Mouse (Mus musculus): ENCODE results near the gene Fancg.
A peak's percentile ranks its signal among the peaks of the same experiment; 100 is the strongest.

The Fancg gene

DNA sequence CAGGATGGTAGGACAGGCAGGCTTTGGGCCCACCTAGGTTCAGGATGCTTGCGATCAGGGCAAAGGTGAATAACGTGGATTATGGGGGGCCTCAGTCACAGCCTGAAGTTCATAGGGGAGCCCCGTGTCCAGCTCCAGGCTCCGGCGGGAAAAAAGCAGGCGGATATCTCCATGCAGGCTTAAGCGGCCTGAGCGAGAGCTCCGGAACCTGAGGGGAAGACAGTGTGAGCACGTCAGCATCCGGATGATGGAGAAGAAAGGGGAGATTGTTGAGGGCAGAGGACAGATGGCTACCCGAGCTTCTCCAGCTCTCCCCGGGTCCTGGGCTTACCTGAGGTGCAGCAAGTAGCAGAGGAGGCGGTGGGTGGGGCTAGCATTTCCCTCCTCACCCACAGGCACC is 23.2 kb upstream of the Fancg start:
- no peak for DNase-seq (ENCODE audit: low spot score)

DNA sequence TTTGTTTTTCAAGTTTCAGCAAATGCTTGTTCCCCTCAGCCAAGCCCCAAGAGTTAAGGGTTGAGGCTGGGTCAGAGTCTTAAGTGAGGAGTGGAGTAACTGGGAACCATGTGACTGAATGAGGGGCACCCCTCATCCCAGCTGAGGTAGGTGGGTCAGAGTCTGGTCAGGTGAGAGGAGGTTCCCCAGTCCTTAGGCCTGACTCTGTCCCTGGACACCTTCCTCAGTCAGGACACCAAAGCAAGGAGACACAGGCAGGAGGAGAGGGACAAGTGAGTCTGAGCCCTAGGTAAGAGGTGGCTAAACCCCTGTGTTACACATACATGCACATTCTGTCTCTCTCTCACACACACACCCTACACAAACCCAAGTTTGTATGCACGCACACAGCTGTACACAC is 22.2 kb upstream of the Fancg start:
- DNase-seq (ENCODE audit: low spot score) = no peak

DNA sequence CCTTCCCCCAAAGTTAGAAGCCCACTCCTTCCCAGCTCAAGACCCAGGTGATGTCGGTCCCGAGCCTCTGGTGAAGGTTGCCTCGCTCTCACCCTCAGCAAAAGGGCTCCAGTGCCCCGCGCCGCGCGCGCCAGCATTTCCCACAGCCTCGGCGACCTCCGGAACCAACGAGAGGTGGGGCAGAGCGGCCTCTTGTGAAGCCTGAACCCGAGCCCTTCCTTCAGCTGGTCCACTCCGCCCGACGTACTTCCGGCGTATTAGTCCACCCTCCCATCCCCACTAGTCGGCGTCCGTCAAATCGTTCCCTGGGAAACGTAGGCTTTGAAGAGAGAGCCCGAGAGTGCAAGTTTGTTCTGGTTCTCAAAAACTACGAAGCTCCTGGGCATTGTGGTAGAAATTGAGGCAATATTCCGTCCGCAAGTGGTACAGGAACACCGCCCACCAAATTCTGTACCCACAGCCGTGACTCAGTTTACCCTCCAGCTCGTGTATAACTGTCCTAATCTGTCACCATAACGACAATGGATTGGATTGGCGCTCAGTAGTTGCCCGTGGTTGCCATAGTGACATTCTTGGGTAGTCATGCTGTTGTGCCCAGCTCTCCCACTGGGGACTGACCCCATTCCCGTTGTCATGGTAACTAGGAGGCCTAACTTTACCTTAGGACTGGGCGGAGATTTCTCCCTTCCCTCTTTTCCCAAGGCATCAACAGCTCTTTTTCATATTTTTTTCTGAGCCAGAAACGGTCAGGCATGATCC is 21.1 kb upstream of the Fancg start, which contains the start of gene Stoml2:
Gene Stoml2 (minus strand): TSS at position 474 of the 759 bp plus-strand sequence.
- DNase-seq (ENCODE audit: low spot score) = peak; percentile 82

DNA sequence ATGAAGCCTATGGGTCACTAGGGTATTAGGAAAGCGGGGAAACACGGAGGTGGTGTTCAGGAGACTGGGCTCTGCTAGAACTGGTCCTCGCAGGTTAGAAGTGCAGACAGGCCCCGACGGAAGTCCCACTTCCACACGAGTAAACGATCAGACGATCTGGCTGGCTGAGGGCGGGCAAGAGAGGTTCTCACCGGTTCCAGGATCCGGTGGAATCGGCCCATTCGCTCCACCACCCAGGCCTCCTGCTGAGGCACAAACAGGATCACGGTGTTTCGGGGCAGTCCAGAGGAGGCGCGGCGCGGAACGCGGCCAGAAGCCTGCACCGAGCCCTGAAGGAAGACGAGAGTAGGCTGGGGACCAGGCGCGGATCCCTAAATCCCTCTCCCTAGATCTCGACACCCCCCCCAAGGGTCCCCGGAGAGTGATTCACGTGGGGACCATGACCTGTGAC is 20.5 kb upstream of the Fancg start:
- DNase-seq (ENCODE audit: low spot score) = no peak

DNA sequence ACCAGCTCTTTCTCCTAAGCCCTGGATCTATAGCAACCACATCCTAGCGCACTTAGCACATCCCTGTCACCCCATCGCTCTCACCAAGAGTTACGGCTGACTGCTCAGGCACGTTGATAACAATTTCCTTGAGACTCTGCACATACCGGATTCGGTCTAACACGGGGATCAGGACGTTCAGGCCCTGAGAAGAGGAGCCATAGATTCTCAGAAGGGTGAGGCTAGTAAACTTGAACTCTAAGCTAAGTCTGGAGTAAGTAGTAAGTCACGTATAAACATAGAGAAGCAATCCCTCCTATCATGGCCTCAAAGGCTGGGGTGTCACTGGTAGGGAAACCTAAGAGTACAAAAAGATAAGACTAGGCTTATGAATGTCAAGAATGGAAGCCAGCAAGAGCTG is 20.0 kb upstream of the Fancg start:
- DNase-seq (ENCODE audit: low spot score) = no peak

DNA sequence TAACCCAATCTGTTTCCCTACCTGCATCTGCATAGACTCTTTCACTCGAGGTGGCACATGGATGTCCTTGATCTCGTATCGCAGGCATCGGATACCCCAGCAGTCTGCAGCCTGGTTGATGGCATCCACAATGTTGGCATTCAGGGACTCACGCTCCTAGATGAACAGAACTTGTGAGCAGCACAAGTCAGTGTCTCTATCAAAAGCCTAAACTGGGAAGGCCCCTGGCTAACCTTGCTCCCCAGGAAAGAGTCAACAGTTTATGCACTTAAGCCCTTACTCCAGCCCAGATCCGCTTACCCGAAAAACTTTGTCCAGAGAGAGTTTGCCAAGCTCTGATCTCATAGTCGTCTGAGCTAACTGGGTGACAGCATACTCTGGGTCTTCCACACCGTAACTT is 19.4 kb upstream of the Fancg start:
- DNase-seq (ENCODE audit: low spot score) = no peak

DNA sequence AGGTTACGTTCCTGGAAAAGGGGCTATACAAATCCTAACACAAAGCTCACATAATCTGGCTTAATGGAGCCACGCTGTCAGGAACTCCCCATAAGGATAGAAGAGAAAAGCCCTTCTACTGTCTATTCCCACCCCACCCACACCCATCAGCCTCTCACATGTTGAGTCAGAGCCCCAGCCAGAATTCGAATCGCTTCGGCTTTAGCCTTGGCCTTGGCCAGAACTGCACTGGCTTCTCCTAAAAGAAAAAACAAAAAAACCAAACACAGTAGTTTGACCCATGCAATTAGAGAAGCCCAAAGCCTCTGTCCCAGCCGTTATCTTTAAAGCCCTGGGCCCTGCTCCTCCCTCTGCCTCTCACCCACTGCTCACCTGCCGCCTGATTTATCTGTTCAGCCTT is 18.8 kb upstream of the Fancg start:
- no peak for DNase-seq (ENCODE audit: low spot score)

DNA sequence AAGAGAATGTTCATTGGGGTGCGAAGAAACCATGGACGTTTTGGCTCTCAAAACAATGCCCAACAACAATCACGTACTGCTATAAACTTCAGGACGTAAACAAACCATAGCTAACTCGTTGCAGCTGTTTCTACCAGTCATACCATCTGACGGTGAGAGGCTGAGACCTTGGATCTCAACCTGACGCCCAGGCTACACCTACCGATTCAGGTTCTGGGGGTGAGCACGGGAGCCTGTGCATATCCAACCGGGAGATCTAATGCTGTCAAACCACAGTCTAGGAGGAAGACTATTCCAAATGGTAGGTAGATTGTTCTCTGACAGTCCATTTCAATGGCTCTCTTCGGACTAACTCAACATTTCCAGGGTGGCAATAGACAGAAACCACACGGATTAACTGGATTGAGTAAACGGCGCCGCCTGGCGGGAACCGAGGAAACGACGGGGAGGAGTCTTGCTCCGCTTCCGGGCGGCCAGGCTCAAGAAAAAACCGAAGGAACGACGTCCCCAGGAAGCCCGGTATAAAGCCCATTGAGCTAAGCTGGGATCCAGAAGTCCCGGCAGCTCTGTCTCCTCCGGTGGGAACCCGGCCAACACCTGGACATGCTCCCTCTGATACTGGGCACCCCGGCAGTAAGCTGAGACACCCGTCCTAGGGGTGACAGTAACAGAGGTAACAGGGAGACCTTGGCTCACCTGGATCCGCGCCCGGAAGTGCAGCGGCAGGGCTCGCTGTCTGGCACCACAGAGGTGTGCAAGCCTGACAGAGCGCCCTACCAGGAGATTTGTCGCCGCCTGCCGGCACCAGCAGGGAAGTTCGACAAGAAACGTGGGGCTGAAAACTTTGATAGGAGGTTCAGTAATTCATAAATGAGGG is 15.0 kb upstream of the Fancg start, which contains the start of gene Pigo:
Gene Pigo (minus strand): TSS at position 736 of the 877 bp plus-strand sequence.
- peak; percentile 89 for DNase-seq (ENCODE audit: low spot score)

DNA sequence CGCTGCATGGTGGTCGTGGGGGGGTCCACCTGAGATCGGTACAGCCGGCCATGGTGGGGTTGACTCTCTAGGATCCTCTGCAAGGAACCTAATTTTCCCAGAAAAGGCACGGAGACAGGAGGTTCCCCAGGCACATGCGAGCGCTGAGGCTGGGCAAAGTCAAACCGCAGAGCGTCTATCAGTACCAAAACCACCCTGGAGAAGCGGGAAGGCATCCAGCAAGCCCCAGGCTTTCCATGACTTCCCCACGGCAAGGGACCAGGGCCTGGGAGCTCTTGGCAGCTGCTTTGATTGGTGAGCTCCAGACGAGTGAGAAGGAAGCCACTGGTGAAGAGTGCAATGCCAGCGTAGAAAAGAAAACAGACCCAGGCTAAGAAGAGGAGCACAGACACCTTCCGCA is 14.4 kb upstream of the Fancg start:
- DNase-seq (ENCODE audit: low spot score) = no peak

DNA sequence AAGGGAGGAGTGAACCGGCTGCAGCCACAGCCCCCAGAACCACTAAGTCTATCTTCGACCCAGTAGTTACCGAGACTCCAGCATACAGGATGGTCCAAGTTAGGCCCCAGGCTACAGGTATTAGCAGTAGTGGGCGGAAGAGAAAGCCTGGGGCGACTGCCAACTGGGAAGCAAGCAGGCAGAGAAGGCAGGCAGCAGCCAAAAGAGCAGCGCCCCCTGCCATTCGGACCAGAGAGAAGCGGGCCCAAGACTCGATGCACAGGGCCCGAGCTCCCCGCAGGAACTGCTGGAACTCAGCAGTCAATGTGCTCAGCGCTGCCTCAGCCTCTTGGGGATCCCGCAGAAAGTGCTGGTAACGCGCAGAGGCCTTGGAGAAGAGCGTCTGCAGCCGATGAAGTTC is 11.0 kb upstream of the Fancg start:
- no peak for DNase-seq (ENCODE audit: low spot score)

DNA sequence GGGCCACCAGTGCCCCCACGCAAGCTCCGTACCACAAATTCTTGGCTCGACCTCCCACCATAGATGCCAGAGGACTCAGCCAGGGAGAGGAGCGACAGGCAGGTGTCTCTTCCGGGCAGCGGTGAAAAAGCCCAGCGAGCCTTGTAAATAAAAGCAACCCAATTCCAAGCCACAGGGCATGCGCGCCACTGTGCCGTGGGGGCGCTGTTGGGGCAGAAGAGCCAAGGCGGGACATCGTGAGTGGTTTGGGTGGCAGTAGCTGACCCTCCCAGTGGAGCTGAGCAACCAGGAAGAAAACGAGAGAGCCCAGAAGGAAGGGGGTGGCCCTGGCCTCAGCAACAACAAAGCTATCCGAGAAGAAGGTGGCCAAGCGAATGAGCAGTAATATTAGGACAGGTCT is 10.6 kb upstream of the Fancg start:
- DNase-seq (ENCODE audit: low spot score) = no peak

DNA sequence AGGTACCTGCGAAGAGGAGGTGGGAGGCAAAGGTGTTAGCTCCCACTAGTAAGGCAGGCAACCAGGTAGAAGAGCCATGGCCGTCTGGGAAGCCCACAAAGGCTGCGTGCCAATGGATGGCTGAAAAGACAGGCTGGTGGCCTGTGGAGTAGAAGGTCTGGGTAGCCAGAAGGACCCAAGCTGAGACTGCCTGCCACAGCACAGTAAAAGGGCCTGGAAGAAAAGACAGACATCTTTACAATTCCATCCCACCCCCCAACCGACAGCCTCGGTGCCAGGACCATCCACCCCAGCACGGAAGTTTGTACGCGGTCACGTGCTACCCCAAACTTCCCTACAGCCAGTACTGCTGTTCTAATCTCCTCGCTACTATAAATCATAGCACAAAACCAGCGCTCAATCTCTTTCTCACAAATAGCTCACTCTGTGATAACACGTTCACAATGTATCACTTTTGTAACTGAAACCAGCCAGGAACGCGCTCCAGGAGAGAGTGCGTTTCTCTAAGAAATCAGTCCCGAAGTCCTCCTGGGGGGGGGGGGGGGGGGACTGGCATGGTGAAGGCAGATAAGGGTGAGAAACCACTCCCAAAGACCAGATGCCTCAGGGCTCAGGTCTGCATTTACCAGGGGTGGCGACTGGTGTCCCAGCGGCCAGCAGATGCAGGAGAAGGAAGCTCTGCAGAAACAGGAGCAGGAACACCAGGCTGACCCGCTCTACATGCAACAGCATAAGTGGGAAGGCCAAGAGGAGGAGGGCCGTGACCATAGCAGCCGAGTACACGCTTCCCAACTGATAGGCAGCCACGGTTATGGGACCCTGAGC is 9.5 kb upstream of the Fancg start:
- no peak for DNase-seq (ENCODE audit: low spot score)

DNA sequence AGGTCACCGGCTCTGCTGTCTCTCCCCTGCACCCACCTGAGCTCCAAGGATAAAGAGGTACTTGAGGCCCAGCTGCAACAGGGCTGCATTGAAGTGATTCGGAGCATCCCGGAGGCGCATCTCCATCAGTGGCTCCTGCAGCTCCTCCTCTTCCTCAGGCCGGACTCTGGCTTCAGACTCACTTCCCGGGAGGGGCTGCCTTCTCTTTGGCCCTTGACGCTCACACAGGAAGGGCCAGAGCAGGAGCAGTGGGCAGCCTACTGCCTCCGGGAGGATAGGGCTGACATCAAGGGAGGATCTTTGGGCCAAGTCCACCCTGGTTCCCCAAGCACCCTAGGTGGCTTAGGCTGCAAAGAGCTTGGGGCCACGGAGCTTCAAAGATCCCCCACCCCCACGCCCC is 8.9 kb upstream of the Fancg start:
- no peak for DNase-seq (ENCODE audit: low spot score)

DNA sequence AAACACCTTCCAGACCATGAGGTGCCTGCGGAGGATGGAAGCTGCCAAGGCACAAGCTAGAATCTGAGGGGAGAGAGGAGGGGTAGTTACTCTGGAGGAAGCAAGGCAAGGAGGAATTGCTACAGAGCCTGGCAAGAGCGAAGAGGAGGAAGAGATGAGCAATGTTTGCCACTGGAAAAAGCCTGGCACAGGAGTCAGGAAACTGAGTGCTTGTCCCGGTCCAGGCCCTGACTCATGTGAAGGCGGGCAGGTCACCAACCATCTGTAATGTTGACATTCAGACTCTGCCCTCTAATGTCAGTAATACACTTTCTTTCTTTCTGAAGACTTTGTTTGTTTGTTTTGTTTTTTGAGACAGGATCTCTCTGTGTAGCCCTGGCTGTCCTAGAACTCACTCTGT is 7.8 kb upstream of the Fancg start:
- no peak for DNase-seq (ENCODE audit: low spot score)

DNA sequence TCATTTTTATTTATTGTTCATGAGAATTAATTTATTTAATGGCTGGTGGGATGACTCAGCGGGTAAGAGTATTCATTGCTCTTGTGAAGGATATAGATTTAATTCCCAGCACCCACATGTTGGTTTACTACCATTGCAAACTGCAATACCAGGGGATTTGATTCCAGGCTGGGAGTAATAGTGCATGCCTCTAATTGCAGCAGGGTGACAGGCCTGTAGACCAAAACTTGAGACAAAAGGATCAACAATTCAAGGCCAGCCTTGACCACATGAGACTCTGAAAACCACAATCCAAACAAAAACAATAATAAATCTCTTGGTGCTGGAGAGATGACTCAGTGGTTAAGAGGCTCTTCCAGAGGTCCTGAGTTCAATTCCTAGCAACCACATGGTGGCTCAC is 1.8 kb upstream of the Fancg start:
- no peak for DNase-seq (ENCODE audit: low spot score)

DNA sequence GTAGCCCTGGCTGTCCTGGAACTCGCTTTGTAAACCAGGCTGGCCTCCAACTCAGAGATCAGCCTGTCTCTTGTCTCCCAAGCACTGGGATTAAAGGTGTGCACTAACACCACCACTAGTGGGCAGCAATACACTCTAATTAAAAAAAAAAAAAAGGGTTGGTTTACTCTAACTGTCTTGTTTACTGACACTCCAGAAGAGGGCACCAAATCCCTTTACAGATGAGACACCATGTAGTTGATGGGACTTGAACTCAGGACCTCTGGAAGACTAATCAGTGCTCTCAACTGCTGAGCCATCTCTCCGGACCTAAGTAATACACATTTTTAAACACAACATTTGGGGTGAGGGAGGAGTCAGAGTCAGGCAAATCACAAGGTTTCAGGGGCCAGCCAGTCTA is 4.5 kb downstream of the Fancg start:
- no peak for DNase-seq (ENCODE audit: low spot score)

DNA sequence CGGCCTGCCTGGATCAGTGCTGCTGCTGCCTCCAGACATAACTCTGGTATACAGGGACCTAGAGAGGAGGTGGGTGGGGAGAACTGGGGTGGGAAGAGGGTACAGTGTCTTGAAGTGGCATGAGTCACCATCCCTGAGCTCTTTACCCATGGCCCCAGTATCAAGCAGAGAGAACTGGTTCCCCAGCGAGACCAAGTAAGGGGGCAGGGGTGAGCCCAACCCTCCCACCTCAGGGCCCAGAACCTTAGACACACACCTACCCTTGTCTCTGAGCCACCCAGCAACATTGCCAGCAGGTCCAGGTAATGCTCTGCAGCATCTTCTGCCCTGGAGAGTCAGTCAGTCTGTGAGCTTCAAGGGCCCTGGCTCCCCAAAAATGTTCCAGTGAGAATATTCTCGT is 5.4 kb downstream of the Fancg start:
- DNase-seq (ENCODE audit: low spot score) = no peak

DNA sequence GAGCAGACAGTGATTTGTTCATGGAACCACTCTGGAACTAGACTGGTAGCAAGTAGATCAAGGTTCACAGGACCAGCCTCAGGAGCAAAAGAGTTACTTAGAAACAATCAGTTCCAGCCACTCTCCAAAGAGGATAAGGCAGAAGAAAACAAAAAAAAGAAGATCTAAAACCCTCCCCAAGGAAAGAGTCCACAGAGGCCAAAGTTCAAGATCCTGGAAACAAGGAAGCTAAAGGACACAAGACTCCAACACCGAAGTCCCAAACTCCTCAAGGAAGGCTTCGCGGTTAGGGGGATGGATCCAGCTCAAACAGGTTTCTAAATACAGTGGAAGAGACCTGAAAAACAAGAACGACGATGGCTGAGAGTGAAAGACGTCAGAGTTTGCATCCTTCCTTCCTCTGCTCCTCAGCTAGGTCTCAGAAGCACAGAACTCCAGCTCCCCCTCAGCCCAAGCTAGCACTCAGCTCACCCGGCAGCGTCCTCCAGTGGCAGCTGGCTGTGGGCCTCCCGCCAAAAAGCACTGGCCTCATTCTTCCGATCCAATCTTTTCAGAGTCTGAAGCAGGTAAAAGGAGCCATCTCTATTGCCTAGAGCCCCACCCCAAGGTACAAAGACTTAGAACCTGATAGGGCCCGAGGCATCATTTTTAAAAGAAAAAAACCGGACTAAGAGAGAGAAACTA is 7.4 kb downstream of the Fancg start:
- no peak for DNase-seq (ENCODE audit: low spot score)

DNA sequence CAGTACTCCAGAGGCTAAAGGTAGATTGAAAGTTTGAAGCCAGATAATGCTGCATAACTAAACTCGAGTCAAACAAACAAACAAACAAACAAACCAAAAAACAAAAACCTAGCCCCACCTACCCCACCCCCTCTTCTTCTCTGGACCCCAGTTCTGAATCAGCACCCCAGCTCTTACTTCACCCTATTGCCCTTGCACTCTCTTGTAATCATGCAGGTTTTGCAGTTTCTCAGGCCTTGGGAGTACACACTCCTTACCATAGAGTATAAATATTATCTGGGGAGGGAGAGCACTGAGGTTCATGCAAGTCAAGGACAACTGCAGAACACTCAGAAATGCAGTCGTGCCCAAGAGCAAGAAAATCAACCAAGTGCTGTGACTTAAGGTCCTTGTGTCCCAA is 9.0 kb downstream of the Fancg start:
- DNase-seq (ENCODE audit: low spot score) = no peak

DNA sequence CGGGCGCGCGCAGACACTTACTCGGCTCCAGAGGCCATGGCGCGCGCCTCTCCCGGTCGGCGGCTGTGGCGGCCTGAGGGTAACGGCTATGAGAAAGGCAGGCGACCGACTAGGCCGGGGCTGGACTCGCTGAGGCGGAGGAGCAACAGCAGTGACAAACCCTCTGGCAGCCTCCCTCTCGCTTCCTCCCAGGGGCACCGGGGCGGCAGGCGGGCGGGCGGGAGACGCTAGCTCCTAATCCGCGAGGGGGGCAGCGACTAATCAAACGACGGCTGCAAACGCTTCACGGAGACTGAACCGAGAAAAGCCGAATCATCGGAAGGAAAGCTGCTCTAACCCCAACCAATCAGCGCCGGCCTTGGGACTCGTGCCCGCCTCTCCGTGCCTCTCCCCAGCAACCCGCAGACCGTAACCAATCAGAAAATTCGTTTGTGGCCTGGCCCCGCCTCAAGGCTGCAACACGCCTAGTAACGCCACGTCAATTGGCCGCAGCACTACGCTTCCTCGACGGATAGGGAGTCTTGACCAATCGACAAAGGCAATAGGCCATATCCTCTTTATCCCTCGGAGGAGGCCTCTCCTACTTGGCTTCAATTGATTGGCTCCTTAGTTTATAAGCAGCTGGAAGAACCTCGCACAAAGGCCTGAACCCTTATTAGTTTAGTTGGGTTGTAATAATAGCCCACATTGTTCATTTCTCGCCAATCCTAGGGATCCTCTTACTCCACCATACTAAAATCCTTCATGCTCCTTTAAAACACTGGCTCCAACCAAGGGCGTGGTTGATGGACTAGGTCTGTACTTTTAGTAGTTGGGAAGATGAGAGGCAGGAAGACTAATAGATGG is 9.9 kb downstream of the Fancg start, which contains the start of gene Vcp:
Gene Vcp (minus strand): TSS at position 367 of the 846 bp plus-strand sequence.
- peak; percentile 96 for DNase-seq (ENCODE audit: low spot score)

Data from ovary, postnatal 10 days (tissue).